Mouse (Mus musculus) liver, embryonic 14.5 days (tissue): Measurements from ENCODE around the gene Ctsf.

Source experiments
- CTCF ChIP-seq: IDR thresholded peaks from 2 replicates; pipeline ENCODE4 v1.5.1; 2016; ENCODE audit warnings: antibody characterized with exemption, low read depth, control low read depth
- EP300 ChIP-seq: IDR thresholded peaks from 2 replicates; pipeline ENCODE4 v1.6.1; 2016; ENCODE audit warnings: antibody characterized with exemption, low read depth

DNA sequence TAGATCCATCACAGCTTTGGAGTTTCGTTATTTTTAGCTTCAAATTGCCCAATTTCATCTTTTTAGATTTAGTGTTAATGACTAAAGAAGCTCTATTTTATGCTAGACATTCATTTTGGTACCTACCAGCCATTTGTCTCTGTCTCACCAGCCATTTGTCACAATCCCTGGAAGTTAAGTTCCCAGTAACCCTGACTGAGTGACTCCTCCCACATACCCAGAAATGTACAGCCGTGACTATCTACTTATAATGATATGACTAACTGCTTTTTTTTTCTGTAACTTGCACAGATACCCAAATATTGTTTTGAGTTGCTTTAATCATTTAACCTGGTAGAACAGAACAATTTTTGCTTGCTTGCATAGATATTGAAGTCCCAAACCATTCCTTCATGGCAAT is 9.1 kb upstream of the Ctsf start:
- TF ChIP-seq CTCF (no peak), EP300 (no peak)
